Mouse (Mus musculus): ENCODE results near the gene Bphl. TPM values are rescaled to one million over a fixed set of nuclear protein-coding genes. Genes with fewer than 3 reads are reported as not detected.

Gene Bphl
- polyA plus RNA-seq, 1 experiment, result 15.7 TPM

DNA sequence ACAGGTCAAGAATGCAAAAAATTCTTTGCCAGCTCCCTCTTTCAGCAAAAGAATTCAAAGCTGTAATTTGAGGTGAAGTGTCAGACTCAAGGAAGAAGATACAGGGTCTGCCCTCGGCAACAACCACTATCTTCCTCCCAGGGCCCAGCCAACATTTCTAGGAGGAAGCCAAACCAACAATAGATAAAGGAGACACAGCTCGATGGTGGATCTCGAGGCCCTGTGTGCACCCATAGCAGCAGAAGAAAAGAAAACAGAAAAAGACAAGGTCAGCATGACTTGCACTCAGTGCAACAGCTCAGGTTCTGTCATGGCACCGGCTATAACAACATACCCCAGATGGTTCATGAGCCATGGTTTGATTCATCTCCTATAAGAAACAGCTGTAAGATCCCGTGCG, 79.1 kb downstream of the Bphl start:
- Histone ChIP-seq H3K4me3 (ENCODE audit: low read depth, low read length) (no peak overlapping the region), H3K27me3 (ENCODE audit: control insufficient read depth, insufficient read depth, low read length, poor library complexity, severe bottlenecking) (no peaks in the 10 kb centered on the region), H3K27ac (ENCODE audit: insufficient read depth, low read length) (no peak overlapping the region), H3K9ac (ENCODE audit: low read depth, poor library complexity, severe bottlenecking) (no peak overlapping the region), H3K36me3 (ENCODE audit: control insufficient read depth, insufficient read depth, low read length, poor library complexity, severe bottlenecking) (0 out of 2 replicates have a peak, but pooled peaks cover 2% of the 10 kb centered on the region), H3K9me3 (replicated peaks; ENCODE audit: control insufficient read depth, insufficient read depth, low read length, poor library complexity, severe bottlenecking) (no peaks in the 10 kb centered on the region), H3K4me1 (ENCODE audit: control insufficient read depth, insufficient read depth, low read length) (no peaks in the 10 kb centered on the region)
- TF ChIP-seq EP300 (IDR thresholded peaks at IDR 0.05; ENCODE audit: insufficient read depth, low read depth, low read length), result no peak
- no peak for TF ChIP-seq POLR2A (IDR thresholded peaks at IDR 0.05; ENCODE audit: insufficient read depth, low read length)

DNA sequence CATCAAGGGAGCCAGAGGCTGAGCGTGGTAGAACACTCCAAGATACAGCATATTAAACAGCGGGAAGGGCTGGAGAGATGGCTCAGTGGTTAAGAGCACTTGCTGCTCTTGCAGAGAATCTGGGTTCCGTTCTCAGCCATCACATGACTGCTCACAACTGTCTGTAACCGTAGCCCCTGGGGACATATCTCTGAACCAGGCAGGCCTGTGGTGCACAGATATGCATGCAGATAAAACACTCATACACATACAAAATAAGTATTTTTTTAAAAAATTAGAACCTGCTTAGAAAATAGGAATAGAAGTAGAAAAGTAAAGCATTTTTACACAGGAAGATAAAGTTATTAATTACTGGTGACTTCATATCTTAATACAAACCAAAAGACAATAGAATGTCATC, 81.4 kb downstream of the Bphl start:
- H3K9ac ChIP-seq (ENCODE audit: low read depth, poor library complexity, severe bottlenecking), result no peak overlapping the region
- H3K4me3 ChIP-seq (ENCODE audit: low read depth, low read length), result no peak overlapping the region
- H3K27ac ChIP-seq (ENCODE audit: insufficient read depth, low read length), result no peak overlapping the region
- no peaks in the 10 kb centered on the region for H3K27me3 ChIP-seq (ENCODE audit: control insufficient read depth, insufficient read depth, low read length, poor library complexity, severe bottlenecking)
- no peaks in the 10 kb centered on the region for H3K4me1 ChIP-seq (ENCODE audit: control insufficient read depth, insufficient read depth, low read length)
- no peaks in the 10 kb centered on the region for H3K9me3 ChIP-seq (replicated peaks; ENCODE audit: control insufficient read depth, insufficient read depth, low read length, poor library complexity, severe bottlenecking)
- TF ChIP-seq CTCF (IDR thresholded peaks at IDR 0.05; ENCODE audit: low read depth, low read length) (no peak), POLR2A (IDR thresholded peaks at IDR 0.05; ENCODE audit: insufficient read depth, low read length) (no peak), EP300 (IDR thresholded peaks at IDR 0.05; ENCODE audit: insufficient read depth, low read depth, low read length) (no peak)
- peaks cover 9% of the 10 kb centered on the region for H3K36me3 ChIP-seq (ENCODE audit: control insufficient read depth, insufficient read depth, low read length, poor library complexity, severe bottlenecking)

DNA sequence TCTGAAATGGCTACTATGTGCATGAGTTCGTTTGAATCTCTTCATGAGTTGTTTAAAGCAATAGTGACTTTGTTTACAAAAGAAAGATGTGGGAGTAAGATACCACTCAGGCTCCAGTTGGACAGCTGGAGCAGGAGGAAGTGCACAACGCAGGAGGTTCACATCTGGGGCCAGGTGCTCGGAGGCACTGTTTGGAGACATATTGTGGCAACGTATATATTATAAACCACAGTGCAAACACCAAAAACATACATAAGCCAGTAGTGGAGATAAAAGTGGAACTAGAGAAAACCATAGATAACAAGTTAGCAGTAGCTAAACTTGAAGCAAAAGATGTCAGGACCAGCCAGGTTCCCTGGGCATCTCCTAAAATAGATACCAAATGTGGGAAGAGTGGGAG, 82.0 kb downstream of the Bphl start:
- no peaks in the 10 kb centered on the region for H3K4me1 ChIP-seq (ENCODE audit: control insufficient read depth, insufficient read depth, low read length)
- peaks cover 15% of the 10 kb centered on the region for H3K36me3 ChIP-seq (ENCODE audit: control insufficient read depth, insufficient read depth, low read length, poor library complexity, severe bottlenecking)
- H3K9me3 ChIP-seq (replicated peaks; ENCODE audit: control insufficient read depth, insufficient read depth, low read length, poor library complexity, severe bottlenecking), result no peaks in the 10 kb centered on the region
- no peak overlapping the region for H3K4me3 ChIP-seq (ENCODE audit: low read depth, low read length)
- no peak overlapping the region for H3K27ac ChIP-seq (ENCODE audit: insufficient read depth, low read length)
- TF ChIP-seq CTCF (IDR thresholded peaks at IDR 0.05; ENCODE audit: low read depth, low read length), result no peak
- no peak for TF ChIP-seq POLR2A (IDR thresholded peaks at IDR 0.05; ENCODE audit: insufficient read depth, low read length)
- no peak for TF ChIP-seq EP300 (IDR thresholded peaks at IDR 0.05; ENCODE audit: insufficient read depth, low read depth, low read length)
- H3K9ac ChIP-seq (ENCODE audit: low read depth, poor library complexity, severe bottlenecking), result no peak overlapping the region
- no peaks in the 10 kb centered on the region for H3K27me3 ChIP-seq (ENCODE audit: control insufficient read depth, insufficient read depth, low read length, poor library complexity, severe bottlenecking)

DNA sequence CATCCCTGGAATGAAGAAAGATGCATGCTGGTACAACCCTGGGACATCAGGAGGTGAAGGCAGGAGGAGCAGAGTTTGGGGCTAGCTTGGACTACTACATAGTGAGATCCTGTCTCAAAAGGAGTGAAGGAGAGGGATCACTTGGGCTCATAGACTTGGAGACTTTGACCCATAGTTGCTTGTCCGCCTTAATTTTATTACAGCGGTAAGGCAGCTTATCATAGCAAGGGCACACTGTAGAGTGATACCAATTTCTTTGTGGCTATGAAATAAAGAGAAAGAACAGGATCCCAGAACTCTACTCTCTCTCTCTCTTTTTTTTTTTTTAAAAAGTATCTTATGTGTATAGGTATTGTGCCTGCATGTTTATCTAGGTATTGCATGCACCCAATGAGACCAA, 83.1 kb downstream of the Bphl start:
- no peaks in the 10 kb centered on the region for H3K27me3 ChIP-seq (ENCODE audit: control insufficient read depth, insufficient read depth, low read length, poor library complexity, severe bottlenecking)
- H3K4me3 ChIP-seq (ENCODE audit: low read depth, low read length), result no peak overlapping the region
- no peaks in the 10 kb centered on the region for H3K9me3 ChIP-seq (replicated peaks; ENCODE audit: control insufficient read depth, insufficient read depth, low read length, poor library complexity, severe bottlenecking)
- peaks cover 26% of the 10 kb centered on the region for H3K36me3 ChIP-seq (ENCODE audit: control insufficient read depth, insufficient read depth, low read length, poor library complexity, severe bottlenecking)
- TF ChIP-seq EP300 (IDR thresholded peaks at IDR 0.05; ENCODE audit: insufficient read depth, low read depth, low read length) (no peak), CTCF (IDR thresholded peaks at IDR 0.05; ENCODE audit: low read depth, low read length) (no peak), POLR2A (IDR thresholded peaks at IDR 0.05; ENCODE audit: insufficient read depth, low read length) (no peak)
- no peaks in the 10 kb centered on the region for H3K4me1 ChIP-seq (ENCODE audit: control insufficient read depth, insufficient read depth, low read length)
- H3K27ac ChIP-seq (ENCODE audit: insufficient read depth, low read length), result no peak overlapping the region
- H3K9ac ChIP-seq (ENCODE audit: low read depth, poor library complexity, severe bottlenecking), result no peak overlapping the region

Other genes starting within 250 kb of the Bphl start
- not detected in 2 replicates for gene Serpinb6e, start 194.2 kb upstream of the Bphl start, polyA plus RNA-seq (2011; ENCODE audit: insufficient read depth, insufficient read length, low read depth, missing spikeins)
- gene Serpinb6c, start 131.9 kb upstream of the Bphl start, polyA plus RNA-seq (2011; ENCODE audit: insufficient read depth, insufficient read length, low read depth, missing spikeins), result 9.5 and 12.4 TPM in 2 replicates
- gene Nqo2, start 72.9 kb upstream of the Bphl start, polyA plus RNA-seq (2011; ENCODE audit: insufficient read depth, insufficient read length, low read depth, missing spikeins), result 16.3 and 20.9 TPM in 2 replicates
- gene Ripk1, start 35.2 kb upstream of the Bphl start, polyA plus RNA-seq (2011; ENCODE audit: insufficient read depth, insufficient read length, low read depth, missing spikeins), result 6.9 and 8.0 TPM in 2 replicates
- 123 and 128 TPM in 2 replicates for gene Serpinb6a, start 34.8 kb upstream of the Bphl start, polyA plus RNA-seq (2011; ENCODE audit: insufficient read depth, insufficient read length, low read depth, missing spikeins)
- gene Tubb2a, start 40.4 kb downstream of the Bphl start, polyA plus RNA-seq (2011; ENCODE audit: insufficient read depth, insufficient read length, low read depth, missing spikeins), result 28.7 and 29.0 TPM in 2 replicates
- gene Tubb2b, start 92.9 kb downstream of the Bphl start, polyA plus RNA-seq (2011; ENCODE audit: insufficient read depth, insufficient read length, low read depth, missing spikeins), result 229 and 267 TPM in 2 replicates
- gene Psmg4, start 125.4 kb downstream of the Bphl start, polyA plus RNA-seq (2011; ENCODE audit: insufficient read depth, insufficient read length, low read depth, missing spikeins), result 29.2 and 39.1 TPM in 2 replicates

Data from ES-Bruce4 (cell line).